Mouse (Mus musculus): ENCODE data around the gene Wdr18.

Gene Wdr18

DNA sequence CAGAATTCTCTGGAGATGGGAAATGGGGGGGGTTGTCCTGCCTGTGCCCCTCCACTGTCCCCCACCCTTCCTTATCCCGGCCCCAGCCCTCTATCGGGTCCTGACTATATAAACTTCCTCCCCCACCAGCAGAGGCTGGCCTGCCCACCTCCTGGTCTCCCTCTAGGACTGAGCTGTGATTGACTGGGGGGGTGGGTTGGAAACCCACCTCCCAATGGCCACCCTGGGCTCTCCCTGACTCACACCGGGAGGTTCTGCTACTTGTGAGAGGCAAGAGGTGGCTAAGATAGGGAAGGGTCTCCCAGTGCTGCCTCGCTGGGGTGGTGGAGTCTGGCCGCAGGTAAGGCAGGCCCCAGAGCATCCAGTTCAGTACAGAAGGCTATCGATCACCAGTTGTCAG, 12.4 kb upstream of the Wdr18 start:
- DNase-seq = no peak

- peak in 1 of 2 experiments; percentile 24 for DNase-seq
Observed at GRCm38 (mm10) chr10:79949873-79950272, 10.1 kb upstream of the Wdr18 start.

DNA sequence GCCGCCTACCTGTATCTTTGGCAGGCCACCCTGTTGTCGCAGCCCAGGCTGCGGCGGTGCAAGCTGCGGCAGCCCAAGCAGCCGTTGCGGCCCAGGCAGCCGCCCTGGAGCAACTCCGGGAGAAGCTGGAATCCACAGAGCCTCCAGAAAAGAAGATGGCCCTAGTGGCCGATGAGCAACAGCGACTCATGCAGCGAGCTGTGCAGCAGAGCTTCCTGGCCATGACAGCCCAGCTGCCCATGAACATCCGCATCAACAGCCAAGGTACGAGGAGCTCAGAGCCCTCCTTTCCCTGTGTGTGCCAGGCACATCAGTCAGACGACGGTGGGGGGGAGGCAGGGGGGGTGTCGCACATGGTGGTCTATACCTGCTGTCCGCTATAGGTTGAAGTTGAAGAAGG, 9.3 kb upstream of the Wdr18 start:
- no peak for DNase-seq

DNA sequence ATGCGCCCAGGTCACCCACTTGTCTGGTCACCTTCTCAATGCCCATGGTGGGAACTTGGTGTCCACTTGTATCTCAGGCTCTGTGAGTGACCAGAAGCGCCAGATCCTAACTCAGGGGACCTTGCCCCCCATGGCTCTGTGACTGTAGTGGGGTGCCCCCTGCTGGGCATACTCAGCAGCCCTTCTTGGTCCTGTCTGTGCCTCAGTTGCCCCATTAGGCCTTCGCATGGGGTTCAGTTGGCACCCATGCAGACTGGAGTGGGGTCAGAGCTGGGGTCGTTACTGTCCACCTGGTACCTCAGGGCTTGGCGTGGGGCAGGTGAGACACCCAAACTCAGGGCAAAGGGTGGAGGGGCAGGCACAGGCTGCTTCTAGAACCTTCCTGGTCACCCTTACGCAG, 6.0 kb upstream of the Wdr18 start:
- DNase-seq = peak in 1 of 2 experiments; percentile 73

DNA sequence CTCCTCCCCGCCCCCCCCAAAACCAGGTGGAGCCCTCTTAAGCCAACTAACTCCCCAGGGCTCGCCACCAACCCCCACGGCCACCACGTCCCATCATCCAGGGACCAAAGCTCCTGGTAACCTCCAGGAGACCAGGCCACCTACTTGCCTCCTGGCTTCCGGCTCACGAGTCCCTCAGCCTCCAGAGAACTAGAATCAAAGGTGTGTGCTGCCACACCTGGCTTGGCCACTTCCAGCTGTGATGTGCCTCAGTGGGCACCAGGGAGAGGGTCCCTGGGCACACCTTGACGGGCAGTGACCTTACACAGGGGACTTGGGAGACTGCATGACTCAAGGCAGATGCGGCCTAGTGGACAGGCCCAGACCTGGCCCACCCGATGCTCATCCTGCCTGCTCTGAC, 4.3 kb upstream of the Wdr18 start:
- no peak for DNase-seq

- no peak for DNase-seq
Observed at GRCm38 (mm10) chr10:79956643-79957154, 3.3 kb upstream of the Wdr18 start.

GRCm38 (mm10) chr10:79958140-79958816, 1.7 kb upstream of the Wdr18 start:
- peak; percentile 89 to 93 for DNase-seq

DNA sequence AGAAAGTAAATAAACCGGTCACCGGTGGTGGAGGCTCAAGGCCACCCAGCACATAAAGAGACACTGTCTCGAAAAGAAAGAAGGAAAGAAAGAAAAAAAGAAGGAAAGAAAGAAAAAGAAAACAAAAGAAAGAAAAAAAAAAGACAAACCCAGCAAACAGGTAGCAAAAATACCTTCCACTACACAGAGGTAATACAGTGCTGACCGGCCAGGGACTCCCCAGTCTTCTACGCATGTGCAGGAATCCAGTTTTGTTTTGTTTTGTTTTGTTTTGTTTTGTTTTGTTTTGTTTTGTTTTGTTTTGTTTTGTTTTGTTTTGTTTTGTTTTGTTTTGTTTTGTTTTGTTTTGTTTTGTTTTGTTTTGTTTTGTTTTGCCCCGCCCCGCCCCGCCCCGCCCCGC, 540 bp upstream of the Wdr18 start:
- DNase-seq = peak in 1 of 2 experiments; percentile 77

GRCm38 (mm10) chr10:79960671-79961294, 831 bp downstream of the Wdr18 start:
- no peak for DNase-seq

GRCm38 (mm10) chr10:79964727-79965126, 4.8 kb downstream of the Wdr18 start:
- DNase-seq = no peak

DNA sequence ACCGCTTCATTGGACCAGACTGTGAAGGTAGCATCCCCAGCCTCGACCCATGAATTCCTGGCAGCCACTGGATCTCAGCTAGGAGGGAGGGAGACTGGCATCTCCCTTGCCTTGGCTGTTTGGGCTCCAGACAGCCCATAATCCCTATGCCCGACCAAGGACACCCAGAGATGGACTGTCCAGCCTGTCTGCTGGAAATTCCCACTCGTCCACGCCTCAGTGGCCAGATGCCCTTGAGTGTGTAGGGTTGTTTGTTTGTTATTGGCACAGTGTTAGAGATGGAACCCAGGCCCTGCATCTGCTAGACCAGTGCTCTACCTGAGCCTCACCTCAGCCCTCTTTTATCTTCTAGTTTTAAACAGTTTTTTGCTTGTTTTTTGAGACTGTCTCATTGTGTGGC, 5.4 kb downstream of the Wdr18 start:
- no peak for DNase-seq

DNA sequence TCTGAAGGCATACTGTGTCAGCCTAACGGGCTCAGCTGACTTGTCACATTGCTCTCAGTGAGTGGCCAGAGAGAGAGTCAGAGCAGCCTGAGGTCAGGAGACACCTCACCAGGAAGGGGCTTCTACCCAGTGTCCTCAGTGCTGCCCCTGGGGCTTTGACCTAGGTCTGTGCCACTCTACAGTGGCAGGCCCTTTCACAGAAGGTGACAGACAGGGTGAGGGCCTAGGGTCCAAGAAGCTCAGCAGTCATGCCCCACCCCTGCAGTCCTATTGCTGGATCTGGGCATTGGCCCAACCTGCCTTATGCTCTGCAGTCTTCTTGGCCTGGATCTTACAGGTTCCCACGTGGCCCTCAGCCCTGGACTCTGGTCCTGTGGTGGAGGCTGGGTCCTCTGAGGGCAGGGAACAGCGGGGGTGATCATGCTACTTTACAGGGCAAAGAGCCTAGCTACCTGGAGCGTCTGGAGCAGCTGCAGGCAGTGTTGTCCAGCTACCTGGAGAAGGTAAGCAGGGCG, 7.0 kb downstream of the Wdr18 start:
- DNase-seq = peak; percentile 88 to 97

GRCm38 (mm10) chr10:79968181-79968580, 8.2 kb downstream of the Wdr18 start:
- DNase-seq = no peak

GRCm38 (mm10) chr10:79969124-79969568, 9.2 kb downstream of the Wdr18 start:
- peak; percentile 76 to 81 for DNase-seq

DNA sequence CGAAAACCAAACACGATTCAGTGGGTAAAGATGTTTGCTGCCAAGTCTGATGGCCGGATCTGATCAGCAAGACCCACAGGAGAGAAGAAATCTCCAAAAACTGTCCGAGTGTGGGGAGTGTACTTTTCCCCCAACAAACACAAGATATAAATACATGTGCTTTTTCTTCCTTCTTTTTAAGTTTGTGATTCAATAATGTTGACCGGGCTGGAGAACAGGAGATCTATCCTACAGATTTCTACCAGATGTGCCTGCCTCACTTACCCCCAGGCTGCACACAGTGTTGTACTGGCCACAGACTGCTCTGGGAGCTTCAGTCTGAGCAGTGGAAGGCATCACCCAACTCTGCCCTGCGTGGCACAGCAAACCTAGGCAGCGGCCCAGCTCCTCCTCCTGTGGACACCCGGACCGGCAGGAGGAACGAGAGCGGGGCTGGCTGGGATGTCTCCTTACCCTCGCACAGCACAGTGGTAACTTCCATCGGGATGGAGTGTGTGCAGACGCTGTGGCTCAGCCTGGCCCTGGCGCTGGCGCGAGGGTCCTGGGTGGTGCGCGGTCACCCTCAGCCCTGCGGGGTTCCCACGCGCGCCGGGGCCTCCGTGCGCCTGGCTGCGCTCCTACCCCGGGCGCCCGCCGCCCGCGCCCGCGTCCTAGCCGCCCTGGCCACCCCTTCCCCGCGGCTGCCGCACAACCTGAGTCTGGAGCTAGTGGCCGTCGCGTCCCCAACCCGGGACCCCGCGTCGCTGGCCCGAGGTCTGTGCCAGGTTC, 10.6 kb downstream of the Wdr18 start, which contains the start of gene Grin3b:
Grin3b (plus strand) TSS at position 301 of the 768 bp plus-strand sequence.
- peak in 1 of 2 experiments; percentile 50 for DNase-seq

DNA sequence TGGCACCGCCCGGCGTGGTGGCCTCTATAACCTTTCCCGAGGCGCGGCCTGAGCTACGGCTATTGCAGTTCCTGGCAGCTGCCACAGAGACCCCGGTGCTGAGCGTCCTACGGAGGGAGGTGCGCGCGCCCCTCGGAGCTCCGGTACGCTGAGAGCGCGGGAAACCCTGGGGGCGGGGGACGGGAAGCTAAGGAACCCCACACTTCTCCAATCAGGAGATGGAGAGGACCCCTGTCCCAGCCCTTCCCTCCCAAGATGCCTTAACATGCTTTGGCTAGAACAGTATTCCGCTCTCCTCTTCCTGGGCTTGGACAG, 11.2 kb downstream of the Wdr18 start:
- DNase-seq = no peak

- peak; percentile 75 to 80 for DNase-seq
Observed at GRCm38 (mm10) chr10:79972831-79973230, 12.9 kb downstream of the Wdr18 start.

DNA sequence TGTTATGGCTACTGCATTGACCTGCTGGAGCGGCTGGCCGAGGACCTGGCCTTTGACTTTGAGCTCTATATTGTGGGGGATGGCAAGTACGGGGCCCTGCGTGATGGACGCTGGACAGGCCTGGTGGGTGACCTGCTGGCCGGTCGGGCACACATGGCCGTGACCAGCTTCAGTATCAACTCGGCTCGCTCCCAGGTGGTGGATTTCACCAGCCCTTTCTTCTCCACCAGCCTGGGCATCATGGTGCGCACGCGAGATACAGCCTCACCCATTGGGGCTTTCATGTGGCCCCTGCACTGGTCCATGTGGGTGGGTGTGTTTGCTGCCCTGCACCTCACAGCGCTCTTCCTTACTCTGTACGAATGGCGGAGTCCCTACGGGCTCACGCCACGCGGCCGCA, 14.1 kb downstream of the Wdr18 start:
- DNase-seq = no peak

DNA sequence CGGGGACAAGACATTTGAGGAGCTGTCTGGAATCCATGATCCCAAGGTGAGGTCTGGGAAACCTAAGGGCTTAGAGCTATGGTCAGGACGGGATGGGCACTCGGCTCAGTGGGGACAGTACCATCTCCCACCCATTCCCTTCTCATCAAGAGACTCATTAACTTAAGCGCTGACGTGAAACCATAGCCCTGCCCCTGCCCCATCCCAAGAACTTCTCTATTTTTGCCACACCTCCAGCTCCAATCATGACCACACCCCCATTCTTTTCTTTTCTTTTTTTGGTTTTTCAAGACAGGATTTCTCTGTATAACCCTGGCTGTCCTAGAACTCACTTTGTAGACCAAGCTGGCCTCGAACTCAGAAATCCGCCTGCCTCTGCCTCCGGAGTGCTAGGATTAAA, 14.7 kb downstream of the Wdr18 start:
- DNase-seq = no peak

GRCm38 (mm10) chr10:79976071-79976721, 16.2 kb downstream of the Wdr18 start:
- DNase-seq = no peak

- no peak for DNase-seq
Observed at GRCm38 (mm10) chr10:79976722-79977107, 16.8 kb downstream of the Wdr18 start.

- DNase-seq = no peak
Observed at GRCm38 (mm10) chr10:79977324-79977723, 17.4 kb downstream of the Wdr18 start.

GRCm38 (mm10) chr10:79978061-79978460, 18.1 kb downstream of the Wdr18 start:
- DNase-seq = no peak

All from kidney, postnatal 25 days (tissue).